In genomic region chr13:41283256-41283655, GRCm38 (mm10) we compare ENCODE assay signal across 8 mouse cellular contexts. TPM values are rescaled to one million over a fixed set of nuclear protein-coding genes. Genes with fewer than 3 reads are reported as not detected.
DNase-seq lines count a peak whose midpoint lies in the region; ATAC-seq and TF ChIP-seq lines count a peak whose summit lies in the region.

No protein-coding gene starts in this region.

- peak; percentile 86 for ATAC-seq in frontal cortex, adult (ENCODE audit: low TSS enrichment)
- ATAC-seq in inflammation-experienced regulatory T-cells, adult 6 months = peak; percentile 72

- H3K4me1 ChIP-seq in testis, adult 2 months (ENCODE audit: control insufficient read depth, insufficient read depth, low read length) = 0 out of 2 replicates have a peak, but pooled peaks cover 2% of the 10 kb centered on the region

- no peaks in the 10 kb centered on the region for H3K36me3 ChIP-seq in testis, adult 2 months (ENCODE audit: control insufficient read depth, insufficient read depth, low read length)

- no peak overlapping the region for H3K27ac ChIP-seq in testis, adult 2 months (ENCODE audit: control insufficient read depth, insufficient read depth, low read depth, low read length)

- TF ChIP-seq POLR2A in testis, adult 2 months (IDR thresholded peaks at IDR 0.05; ENCODE audit: control insufficient read depth, low read depth, low read length) = no peak

- H3K4me3 ChIP-seq in testis, adult 2 months (ENCODE audit: control insufficient read depth, low read depth, low read length) = peak overlapping the region; percentile 57

- DNase-seq in urinary bladder, postnatal 14 days (ENCODE audit: low spot score) = peak; percentile 78
- DNase-seq in urinary bladder, postnatal 10 days (ENCODE audit: low spot score) = no peak
- peak; percentile 56 to 62 for DNase-seq in cerebellum, adult 18-20 months
- peak; percentile 14 to 84 for DNase-seq in left cerebral cortex, adult 9 months (ENCODE audit: low spot score in 2 of 2)
- DNase-seq in naive thymus-derived CD4-positive, alpha-beta T cell, adult 2 months (ENCODE audit: low read depth) = peak; percentile 83

- no peaks in the 10 kb centered on the region for H3K27me3 ChIP-seq in testis, adult 2 months (ENCODE audit: control insufficient read depth, insufficient read depth, low read length)

- no peak for TF ChIP-seq CTCF in testis, adult 2 months (IDR thresholded peaks at IDR 0.05; ENCODE audit: control insufficient read depth, insufficient read depth, insufficient replicate concordance, low read depth, low read length)

RNA-seq across cellular contexts. Expression of gene Gm17364, which starts 9.5 kb away (rescaled TPM):
- polyA plus RNA-seq in inflammation-experienced regulatory T-cells, adult 6 months (2017; shearing (Covaris generic)) = not detected
- not detected in 2 replicates for polyA plus RNA-seq in testis, adult 2 months (2012; rRNA removed)

RNA-seq across cellular contexts. Expression of gene Smim13, which starts 33.6 kb away (rescaled TPM):
- polyA plus RNA-seq in inflammation-experienced regulatory T-cells, adult 6 months (2017; shearing (Covaris generic)) = 1 to 10 TPM; 2.3 to 4.8 (median 3.1) TPM
- 14.3 and 16.2 TPM in 2 replicates for polyA plus RNA-seq in testis, adult 2 months (2012; rRNA removed)
